Mouse (Mus musculus) CH12.LX (cell line): ENCODE results near the gene Cnp. TPM values are rescaled to one million over a fixed set of nuclear protein-coding genes. Genes with fewer than 3 reads are reported as not detected.

ENCODE experiments used
- DNase-seq: peaks from one replicate; pipeline ENCODE4 v3.0.0-alpha.2; 2013; ENCODE audit errors: extremely low read depth
- H3K27ac ChIP-seq: 2 replicates; pipeline ENCODE4 v1.5.1; 2012; ENCODE audit warnings: low read depth, mild to moderate bottlenecking, control low read depth, moderate library complexity; ENCODE audit not compliant: insufficient read depth
- H3K27me3 ChIP-seq: replicated peaks from 2 replicates; pipeline ENCODE3; 2012; ENCODE audit warnings: inconsistent platforms
- H3K36me3 ChIP-seq, 2 experiments: replicated peaks in 1 of 2; 2 replicates each; pipeline versions ENCODE3 to v1.6.1; 2012; ENCODE audit warnings: inconsistent platforms in 1 of 2, low read length in 1 of 2, mild to moderate bottlenecking in 1 of 2, mixed read lengths in 1 of 2, moderate library complexity in 1 of 2; ENCODE audit not compliant: control insufficient read depth in 1 of 2, insufficient read depth in 1 of 2
- H3K4me1 ChIP-seq, 2 experiments: 2 replicates each; pipeline ENCODE4 v1.6.1; 2012; ENCODE audit warnings: inconsistent platforms in 1 of 2, moderate library complexity in 1 of 2; ENCODE audit not compliant: insufficient read depth in 2 of 2, control insufficient read depth in 1 of 2
- H3K4me2 ChIP-seq: 2 replicates; pipeline ENCODE4 v1.6.1; 2012; ENCODE audit warnings: low read depth, mild to moderate bottlenecking, control low read depth; ENCODE audit not compliant: poor library complexity, insufficient read depth, severe bottlenecking
- H3K4me3 ChIP-seq, 3 experiments: fragments of 150-350 bp in 1 of 3; sonication (generic) in 1 of 3; replicated peaks in 1 of 3; 2 replicates each; pipeline versions ENCODE3 to v1.5.1; 2011 to 2012; ENCODE audit warnings: low read depth in 2 of 3, low read length in 2 of 3, mild to moderate bottlenecking in 2 of 3, moderate library complexity in 2 of 3, control low read depth in 1 of 3, improper control_type of control experiment in 1 of 3, inconsistent platforms in 1 of 3, mixed read lengths in 1 of 3; ENCODE audit not compliant: poor library complexity in 1 of 3
- H3K79me2 ChIP-seq: replicated peaks from 2 replicates; pipeline ENCODE4 v1.6.1; 2012; ENCODE audit warnings: mild to moderate bottlenecking, moderate library complexity; ENCODE audit not compliant: control insufficient read depth, poor library complexity, insufficient read depth, severe bottlenecking; ENCODE audit errors: extremely low read depth
- H3K9ac ChIP-seq: 2 replicates; pipeline ENCODE4 v1.6.1; 2012; ENCODE audit warnings: low read depth, mild to moderate bottlenecking, control low read depth, moderate library complexity; ENCODE audit not compliant: insufficient read depth
- H3K9me3 ChIP-seq: replicated peaks from 2 replicates; pipeline ENCODE3; 2012; ENCODE audit warnings: low read length, inconsistent platforms, mixed read lengths
- CHD1 ChIP-seq: IDR thresholded peaks from 2 replicates; pipeline ENCODE4 v1.6.1; 2012; ENCODE audit warnings: low read depth, low read length, improper control_type of control experiment, inconsistent platforms
- EP300 ChIP-seq: IDR thresholded peaks from 2 replicates; pipeline ENCODE4 v1.6.1; 2011; ENCODE audit warnings: low read length, improper control_type of control experiment
- HCFC1 ChIP-seq: IDR thresholded peaks from 2 replicates; pipeline ENCODE4 v1.6.1; 2012; ENCODE audit warnings: low read depth, mild to moderate bottlenecking, inconsistent platforms, low read length, improper control_type of control experiment
- IRF4 ChIP-seq: IDR thresholded peaks from 2 replicates; pipeline ENCODE4 v1.6.1; 2014; ENCODE audit warnings: low read depth, mild to moderate bottlenecking, inconsistent platforms, low read length, improper control_type of control experiment
- MAX ChIP-seq: IDR thresholded peaks from 2 replicates; pipeline ENCODE4 v1.6.1; 2011; ENCODE audit warnings: low read length, improper control_type of control experiment
- MXI1 ChIP-seq: IDR thresholded peaks from 2 replicates; pipeline ENCODE4 v1.6.1; 2011; ENCODE audit warnings: mild to moderate bottlenecking, low read depth, low read length, improper control_type of control experiment
- TCF12 ChIP-seq: IDR thresholded peaks from 2 replicates; pipeline ENCODE4 v1.6.1; 2014; ENCODE audit warnings: low read depth, mild to moderate bottlenecking, inconsistent platforms, low read length, improper control_type of control experiment
- ZNF384 ChIP-seq: IDR thresholded peaks from 2 replicates; pipeline ENCODE4 v1.6.1; 2012; ENCODE audit warnings: low read depth, low read length, improper control_type of control experiment, inconsistent platforms
- dilution Hi-C: fragments of 300-500 bp; cut with MboI; formaldehyde crosslinking; loops from 2 replicates; pipeline ENCODE4 v1.14.3; 2020; ENCODE audit warnings: low sequenced_read_pairs; ENCODE audit not compliant: extremely low pct_unique_long_range_greater_than_20kb, extremely low pct_ligation_motif_present
- in situ Hi-C: fragments of 300-500 bp; cut with MboI; formaldehyde crosslinking; loops from 3 replicates; pipeline ENCODE4 v1.14.3; 2019; ENCODE audit warnings: low sequenced_read_pairs, low pct_ligation_motif_present, low pct_unique_long_range_greater_than_20kb, mixed read lengths
- polyA plus RNA-seq: library from polyadenylated mRNA; unstranded; fragments of >175 nt; gene quantifications from 2 replicates; pipeline ENCODE4 v1.2.1, GENCODE M21; 2012; ENCODE audit warnings: low read depth; ENCODE audit not compliant: insufficient read length
- total RNA-seq, 2 experiments: library from RNA; depleted of rRNA; stranded (reverse); fragments of 300-350 nt in 1 of 2; fragments of >200 nt in 1 of 2; gene quantifications; 2 replicates each; pipeline ENCODE4 v1.2.3; 2012 to 2014

Cnp gene
- total and polyA plus RNA-seq, 3 experiments, result 77.7 to 87.8 (median 80.2) TPM

- TF ChIP-seq TCF12, result peak; percentile 88
These were observed at the start of gene Cnp (continued) for GRCm38 (mm10) chr11:100574708-100575483.

GRCm38 (mm10) chr11:100524987-100525630, 49.6 kb upstream of the Cnp start:
- peak overlapping the region; percentile 76 for H3K27ac ChIP-seq

DNA sequence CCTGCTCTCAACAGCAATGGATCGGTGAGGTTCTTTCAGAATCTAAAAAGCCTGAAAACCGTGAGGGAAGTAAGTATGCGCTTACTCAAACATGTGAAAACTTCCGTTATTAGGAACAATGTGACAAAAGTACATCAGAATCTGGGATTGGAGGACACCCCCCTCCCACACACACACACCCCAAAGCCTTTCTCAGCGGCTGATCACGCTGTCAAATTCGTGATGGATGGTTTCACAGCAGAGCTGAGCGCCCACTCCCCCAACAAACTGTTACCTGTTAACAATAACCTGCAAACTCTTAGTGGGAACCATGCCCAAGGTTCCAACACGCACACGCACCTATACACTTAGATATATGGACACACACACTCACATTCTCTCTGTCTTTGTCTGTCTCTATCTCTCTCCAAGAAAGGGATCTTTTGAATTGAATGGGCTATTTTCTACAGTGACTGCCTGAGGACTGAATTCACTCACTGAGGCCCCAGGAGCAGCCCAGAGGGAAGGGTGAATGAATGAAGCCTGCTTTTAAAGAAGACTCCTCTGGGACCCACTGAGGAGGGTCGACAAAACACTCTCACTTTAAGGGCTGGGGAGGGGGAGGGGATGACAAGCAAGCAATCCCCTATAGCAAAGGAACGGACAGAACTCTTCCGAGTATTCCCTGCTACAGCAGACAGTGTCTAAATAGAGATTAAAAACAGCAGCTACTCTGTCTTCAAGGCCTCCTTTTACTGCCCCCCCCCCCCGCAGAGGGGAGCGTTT, 48.5 kb upstream of the Cnp start:
- Histone ChIP-seq H3K36me3 (peaks cover 24 to 39% of the 10 kb centered on the region in 2 experiments), H3K27ac (no peak overlapping the region), H3K79me2 (peaks cover 37% of the 10 kb centered on the region), H3K9me3 (no peaks in the 10 kb centered on the region), H3K4me1 (peaks cover 9 to 46% of the 10 kb centered on the region in 2 experiments), H3K4me2 (peak overlapping the region; percentile 83), H3K9ac (peak overlapping the region; percentile 89), H3K4me3 (peak overlapping the region; percentile 77 to 82 (median 78)), H3K27me3 (no peaks in the 10 kb centered on the region)
- TF ChIP-seq IRF4 (no peak), MAX (peak; percentile 59; the same call in 1 of the 2 replicates), ZNF384 (no peak), MXI1 (peak; percentile 54), EP300 (0 out of 2 replicates have a peak, but pooled peaks have one; percentile 20)
- dilution Hi-C loops (no loop called here), in situ Hi-C loops (no loop called here)
- no peak for DNase-seq

More at GRCm38 (mm10) chr11:100524987-100525630, 49.6 kb upstream of the Cnp start:
- 0 out of 2 replicates have a peak, but pooled peaks have one; percentile 13 for TF ChIP-seq CHD1
- no peak for TF ChIP-seq HCFC1
- peak overlapping the region; percentile 77 to 82 (median 78) for H3K4me3 ChIP-seq
- no peaks in the 10 kb centered on the region for H3K9me3 ChIP-seq
- H3K36me3 ChIP-seq, result peaks cover 35 to 50% of the 10 kb centered on the region in 2 experiments
- dilution Hi-C loops (no loop called here), in situ Hi-C loops (loop anchor here (5.0 kb wide), 1 partner anchor 32 kb away; no protein-coding TSS in a partner anchor)
- peak; percentile 41 for DNase-seq
- H3K79me2 ChIP-seq, result peaks cover 41% of the 10 kb centered on the region
- no peaks in the 10 kb centered on the region for H3K27me3 ChIP-seq
- H3K9ac ChIP-seq, result peak overlapping the region; percentile 89
- peak overlapping the region; percentile 83 for H3K4me2 ChIP-seq
- H3K4me1 ChIP-seq, result peaks cover 7 to 42% of the 10 kb centered on the region in 2 experiments
